Mouse (Mus musculus) leukemia stem cell, adult 10-12 weeks (primary cell): ENCODE results near the gene Scgb2b26. TPM values are rescaled to one million over a fixed set of nuclear protein-coding genes. Genes with fewer than 3 reads are reported as not detected.

ENCODE experiments used
- polyA plus RNA-seq: library from polyadenylated mRNA; stranded (reverse); fragments of >175 nt; gene quantifications from 2 replicates; pipeline ENCODE4 v1.2.3, GENCODE M21; 2012; ENCODE audit warnings: low replicate concordance

Scgb2b26 gene
- not detected in 2 replicates for polyA plus RNA-seq

DNA sequence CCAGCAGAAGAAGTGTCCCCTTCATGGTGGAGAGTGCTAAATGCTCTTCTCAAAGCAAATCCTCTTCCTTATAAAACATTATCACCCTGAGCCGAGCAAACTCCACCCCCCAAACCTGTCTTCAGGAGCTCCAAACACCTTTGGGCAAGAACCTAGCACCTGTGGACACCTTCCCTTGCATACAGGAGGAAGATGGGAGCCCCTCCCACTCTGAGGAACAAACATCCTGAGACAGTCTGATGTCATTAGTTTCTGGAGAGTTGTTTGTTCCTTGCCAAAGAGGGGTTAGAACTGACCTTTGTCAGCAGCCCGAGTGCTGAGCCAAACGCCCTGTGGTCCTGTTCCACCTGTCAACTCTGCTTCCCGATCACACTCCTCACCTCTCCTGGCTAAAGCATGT is at the start of gene Scgb2b26:
Gene Scgb2b26, minus strand, starts transcription at position 101 of the 400 bp plus-strand sequence.

Other genes with a start within 250 kb of the Scgb2b26 start
- gene Scgb2b24, start 205.7 kb downstream of the Scgb2b26 start, polyA plus RNA-seq = not detected in 2 replicates
- gene Scgb1b24, start 201.2 kb downstream of the Scgb2b26 start, polyA plus RNA-seq = not detected in 2 replicates
- gene Scgb2b27, start 68.9 kb upstream of the Scgb2b26 start, polyA plus RNA-seq = not detected in 2 replicates
- gene Scgb1b27, start 76.4 kb upstream of the Scgb2b26 start, polyA plus RNA-seq = not detected in 2 replicates
- not detected in 2 replicates for gene Scgb1b30, start 150.4 kb upstream of the Scgb2b26 start, polyA plus RNA-seq
- 2.8 and 4.3 TPM in 2 replicates for gene Wtip, start 188.2 kb upstream of the Scgb2b26 start, polyA plus RNA-seq
- 11.6 and 23.5 TPM in 2 replicates for gene Uba2, start 224.6 kb upstream of the Scgb2b26 start, polyA plus RNA-seq